ENCODE assay signal across 7 mouse cellular contexts in genomic region chr5:101020784-101021183, GRCm38 (mm10).
DNase-seq lines count a peak whose midpoint lies in the region; ATAC-seq lines count a peak whose summit lies in the region.

No protein-coding gene starts in this region.

- no peak overlapping the region for H3K4me3 ChIP-seq in midbrain, embryonic 13.5 days (replicated peaks)
- no peak overlapping the region for H3K4me3 ChIP-seq in stomach, embryonic 15.5 days (replicated peaks)

- no peaks in the 10 kb centered on the region for H3K9me3 ChIP-seq in midbrain, embryonic 13.5 days
- no peaks in the 10 kb centered on the region for H3K9me3 ChIP-seq in stomach, embryonic 15.5 days

- no peak overlapping the region for H3K4me2 ChIP-seq in midbrain, embryonic 13.5 days (replicated peaks)
- 0 out of 2 replicates have a peak overlapping the region, but pooled peaks have one; percentile 3 for H3K4me2 ChIP-seq in stomach, embryonic 15.5 days

- H3K4me1 ChIP-seq in midbrain, embryonic 13.5 days (replicated peaks): peaks cover 4% of the 10 kb centered on the region; the same call in 1 of the 2 replicates
- H3K4me1 ChIP-seq in stomach, embryonic 15.5 days: no peaks in the 10 kb centered on the region

- H3K36me3 ChIP-seq in midbrain, embryonic 13.5 days: no peaks in the 10 kb centered on the region
- no peaks in the 10 kb centered on the region for H3K36me3 ChIP-seq in stomach, embryonic 15.5 days

- no peak overlapping the region for H3K27ac ChIP-seq in midbrain, embryonic 13.5 days
- H3K27ac ChIP-seq in stomach, embryonic 15.5 days: no peak overlapping the region

- H3K27me3 ChIP-seq in midbrain, embryonic 13.5 days: peaks cover 39% of the 10 kb centered on the region
- no peaks in the 10 kb centered on the region for H3K27me3 ChIP-seq in stomach, embryonic 15.5 days (replicated peaks)

- DNase-seq in adrenal gland, adult 2 months: peak; percentile 48
- DNase-seq in cerebellum, postnatal 25 days: peak; percentile 74 to 83
- peak; percentile 80 to 88 for DNase-seq in frontal cortex, postnatal 36 days (ENCODE audit: low spot score in 2 of 2)
- peak; percentile 64 for DNase-seq in hindlimb bud, embryonic 11.5 days (ENCODE audit: extremely low spot score, low read depth, low spot score)
- peak; percentile 29 to 72 for DNase-seq in left cerebral cortex, adult 8-10 months (ENCODE audit: low spot score in 2 of 2)

- H3K9ac ChIP-seq in midbrain, embryonic 13.5 days (replicated peaks): no peak overlapping the region
- no peak overlapping the region for H3K9ac ChIP-seq in stomach, embryonic 15.5 days

- ATAC-seq in midbrain, embryonic 13.5 days: peak; percentile 89
- no peak for ATAC-seq in stomach, embryonic 15.5 days (ENCODE audit: insufficient read depth, low FRiP score, low read depth)

- WGBS in midbrain, embryonic 13.5 days: 9% methylated on average over 11 of the region's 11 CpGs
- WGBS in stomach, embryonic 15.5 days: 5% methylated on average over 11 of the region's 11 CpGs
